Comparison of ENCODE assay signal across 8 mouse cellular contexts in genomic region chr19:4018743-4019583, GRCm38 (mm10). TPM values are rescaled to one million over a fixed set of nuclear protein-coding genes. Genes with fewer than 3 reads are reported as not detected.
DNase-seq lines count a peak whose midpoint lies in the region; ATAC-seq lines count a peak whose summit lies in the region.

No protein-coding gene starts in this region.

- H3K27me3 ChIP-seq in heart, embryonic 11.5 days (ENCODE audit: control insufficient read depth, insufficient read depth, low read length) = no peaks in the 10 kb centered on the region
- no peaks in the 10 kb centered on the region for H3K27me3 ChIP-seq in intestine, embryonic 14.5 days (replicated peaks; ENCODE audit: control insufficient read depth, insufficient read depth, low read length)

- intact Hi-C loops in gastrocnemius, postnatal 14 days (cut with DNase I; ENCODE audit: low total_unique reads) = loop anchor here (1.0 to 5.0 kb wide), 2 partner anchors 30 to 63 kb away; partner anchors contain the start of gene Cabp2
- intact Hi-C loops in left cerebral cortex, postnatal 14 days (cut with DNase I) = loop anchor here (1.0 to 5.0 kb wide), 2 partner anchors 28 to 208 kb away; no protein-coding TSS in a partner anchor

- 42% methylated on average over 18 of the region's 18 CpGs for WGBS in heart, embryonic 11.5 days (ENCODE audit: insufficient replicate concordance)
- 31% methylated on average over 18 of the region's 18 CpGs for WGBS in intestine, embryonic 14.5 days

- DNase-seq in heart, adult 11 months = peak; percentile 98
- peak; percentile 87 for DNase-seq in embryo, embryonic 10.5 days (ENCODE audit: low spot score)
- DNase-seq in gastrocnemius, postnatal 14 days = peak; percentile 84
- peak; percentile 74 for DNase-seq in intestine, embryonic 14.5 days (ENCODE audit: low spot score)
- peak; percentile 83 to 87 for DNase-seq in left cerebral cortex, postnatal 14 days (ENCODE audit: low spot score in 2 of 2)
- DNase-seq in right cerebral cortex, postnatal 4 days = peak; percentile 60

- H3K4me2 ChIP-seq in heart, embryonic 11.5 days = no peak overlapping the region
- H3K4me2 ChIP-seq in intestine, embryonic 14.5 days (ENCODE audit: low read length) = no peak overlapping the region

- no peak overlapping the region for H3K9ac ChIP-seq in heart, embryonic 11.5 days (ENCODE audit: low read depth, low read length)
- H3K9ac ChIP-seq in intestine, embryonic 14.5 days (ENCODE audit: low read length) = no peak overlapping the region

- no peak overlapping the region for H3K27ac ChIP-seq in heart, embryonic 11.5 days (ENCODE audit: low read depth, low read length)
- H3K27ac ChIP-seq in intestine, embryonic 14.5 days (ENCODE audit: low read depth) = no peak overlapping the region

- H3K36me3 ChIP-seq in heart, embryonic 11.5 days (ENCODE audit: control insufficient read depth, insufficient read depth, low read length) = no peaks in the 10 kb centered on the region
- H3K36me3 ChIP-seq in intestine, embryonic 14.5 days (ENCODE audit: control insufficient read depth, insufficient read depth, low read length) = no peaks in the 10 kb centered on the region

- H3K4me3 ChIP-seq in heart, embryonic 11.5 days (ENCODE audit: low read depth, low read length) = no peak overlapping the region
- H3K4me3 ChIP-seq in intestine, embryonic 14.5 days (ENCODE audit: low read depth, low read length) = no peak overlapping the region

- 0 out of 2 replicates have a peak, but pooled peaks cover 5% of the 10 kb centered on the region for H3K4me1 ChIP-seq in heart, embryonic 11.5 days (ENCODE audit: control insufficient read depth, insufficient read depth, low read length)
- peaks cover 4% of the 10 kb centered on the region; the same call in 1 of the 2 replicates for H3K4me1 ChIP-seq in intestine, embryonic 14.5 days (replicated peaks; ENCODE audit: control insufficient read depth, insufficient read depth, low read length)

- no peaks in the 10 kb centered on the region for H3K9me3 ChIP-seq in heart, embryonic 11.5 days (replicated peaks; ENCODE audit: control insufficient read depth, low read length)
- no peaks in the 10 kb centered on the region for H3K9me3 ChIP-seq in intestine, embryonic 14.5 days (ENCODE audit: control insufficient read depth, low read length)

- no peak for ATAC-seq in heart, embryonic 11.5 days (replicated peaks; ENCODE audit: insufficient number of reproducible peaks, low FRiP score, low TSS enrichment)
- peak; percentile 77 for ATAC-seq in intestine, embryonic 14.5 days (replicated peaks; ENCODE audit: low FRiP score, low TSS enrichment, low read depth)
- ATAC-seq in megakaryocyte-erythroid progenitor cell, adult 5-6 weeks (replicated peaks; ENCODE audit: low FRiP score, low TSS enrichment, poor library complexity, severe bottlenecking) = peak; percentile 95

RNA-seq across cellular contexts. Expression of gene Ndufv1, which starts 6.4 kb away (rescaled TPM):
- polyA plus RNA-seq in heart, embryonic 11.5 days (2014; fragmentation: Nextera tagmentation; extraction: Ambion mirVana) = 369 and 417 TPM in 2 replicates
- total RNA-seq in gastrocnemius, postnatal 14 days (2021) = 100 to 1,000 TPM; 365 to 434 TPM
- polyA plus RNA-seq in intestine, embryonic 14.5 days (2014; fragmentation: Nextera tagmentation; extraction: Ambion mirVana) = 247 and 248 TPM in 2 replicates
- total RNA-seq in left cerebral cortex, postnatal 14 days (2021) = 100 to 1,000 TPM; 227 to 231 TPM
- 210 and 232 TPM in 2 replicates for total RNA-seq in megakaryocyte-erythroid progenitor cell, adult 5-6 weeks (2014; fragmentation: Nextera tagmentation)
- 285 and 306 TPM in 2 replicates for total RNA-seq in megakaryocyte-erythroid progenitor cell, adult 5-6 weeks (2017)

RNA-seq across cellular contexts. Expression of gene Doc2g, which starts 15.8 kb away (rescaled TPM):
- 64.5 and 65.9 TPM in 2 replicates for polyA plus RNA-seq in heart, embryonic 11.5 days (2014; fragmentation: Nextera tagmentation; extraction: Ambion mirVana)
- total RNA-seq in gastrocnemius, postnatal 14 days (2021) = under 1 TPM; 0.57 to 0.84 TPM
- polyA plus RNA-seq in intestine, embryonic 14.5 days (2014; fragmentation: Nextera tagmentation; extraction: Ambion mirVana) = 3.6 and 3.9 TPM in 2 replicates
- 1 to 10 TPM; 3.2 to 3.5 TPM for total RNA-seq in left cerebral cortex, postnatal 14 days (2021)
- total RNA-seq in megakaryocyte-erythroid progenitor cell, adult 5-6 weeks (2014; fragmentation: Nextera tagmentation) = 2.1 and 7.4 TPM in 2 replicates
- 3.8 and 4.0 TPM in 2 replicates for total RNA-seq in megakaryocyte-erythroid progenitor cell, adult 5-6 weeks (2017)

RNA-seq across cellular contexts. Expression of gene Gm49405, which starts 18.5 kb away (rescaled TPM):
- 2.3 and 2.5 TPM in 2 replicates for polyA plus RNA-seq in heart, embryonic 11.5 days (2014; fragmentation: Nextera tagmentation; extraction: Ambion mirVana)
- under 1 TPM; 0.18 to 0.31 TPM for total RNA-seq in gastrocnemius, postnatal 14 days (2021)
- polyA plus RNA-seq in intestine, embryonic 14.5 days (2014; fragmentation: Nextera tagmentation; extraction: Ambion mirVana) = 2.4 and 2.9 TPM in 2 replicates
- 1 to 10 TPM; 1.2 to 1.6 TPM for total RNA-seq in left cerebral cortex, postnatal 14 days (2021)
- total RNA-seq in megakaryocyte-erythroid progenitor cell, adult 5-6 weeks (2014; fragmentation: Nextera tagmentation) = 1.9 and 5.4 TPM in 2 replicates
- 1.5 and 2.0 TPM in 2 replicates for total RNA-seq in megakaryocyte-erythroid progenitor cell, adult 5-6 weeks (2017)

RNA-seq across cellular contexts. Expression of gene Nudt8, which starts 18.6 kb away (rescaled TPM):
- 48.0 and 48.8 TPM in 2 replicates for polyA plus RNA-seq in heart, embryonic 11.5 days (2014; fragmentation: Nextera tagmentation; extraction: Ambion mirVana)
- total RNA-seq in gastrocnemius, postnatal 14 days (2021) = 10 to 100 TPM; 19.2 to 19.6 TPM
- 42.1 and 42.7 TPM in 2 replicates for polyA plus RNA-seq in intestine, embryonic 14.5 days (2014; fragmentation: Nextera tagmentation; extraction: Ambion mirVana)
- total RNA-seq in left cerebral cortex, postnatal 14 days (2021) = 10 to 100 TPM in 1 of 2 experiments, 1 to 10 TPM in 1; 8.5 to 10.3 TPM
- 21.5 and 29.8 TPM in 2 replicates for total RNA-seq in megakaryocyte-erythroid progenitor cell, adult 5-6 weeks (2014; fragmentation: Nextera tagmentation)
- 19.5 and 21.1 TPM in 2 replicates for total RNA-seq in megakaryocyte-erythroid progenitor cell, adult 5-6 weeks (2017)

RNA-seq across cellular contexts. Expression of gene Gstp1, which starts 18.8 kb away (rescaled TPM):
- 359 and 387 TPM in 2 replicates for polyA plus RNA-seq in heart, embryonic 11.5 days (2014; fragmentation: Nextera tagmentation; extraction: Ambion mirVana)
- 100 to 1,000 TPM; 228 to 235 TPM for total RNA-seq in gastrocnemius, postnatal 14 days (2021)
- 746 and 810 TPM in 2 replicates for polyA plus RNA-seq in intestine, embryonic 14.5 days (2014; fragmentation: Nextera tagmentation; extraction: Ambion mirVana)
- 100 to 1,000 TPM; 213 to 245 TPM for total RNA-seq in left cerebral cortex, postnatal 14 days (2021)
- 623 and 805 TPM in 2 replicates for total RNA-seq in megakaryocyte-erythroid progenitor cell, adult 5-6 weeks (2014; fragmentation: Nextera tagmentation)
- total RNA-seq in megakaryocyte-erythroid progenitor cell, adult 5-6 weeks (2017) = 123 and 220 TPM in 2 replicates
